Mouse (Mus musculus): Measurements from ENCODE around the gene Slitrk3.
"Not testable (repeated sequence)": the region's sequence is repeated elsewhere in the genome, so short reads cannot be mapped to it uniquely, and the experiment has no call there.

Gene Slitrk3

DNA sequence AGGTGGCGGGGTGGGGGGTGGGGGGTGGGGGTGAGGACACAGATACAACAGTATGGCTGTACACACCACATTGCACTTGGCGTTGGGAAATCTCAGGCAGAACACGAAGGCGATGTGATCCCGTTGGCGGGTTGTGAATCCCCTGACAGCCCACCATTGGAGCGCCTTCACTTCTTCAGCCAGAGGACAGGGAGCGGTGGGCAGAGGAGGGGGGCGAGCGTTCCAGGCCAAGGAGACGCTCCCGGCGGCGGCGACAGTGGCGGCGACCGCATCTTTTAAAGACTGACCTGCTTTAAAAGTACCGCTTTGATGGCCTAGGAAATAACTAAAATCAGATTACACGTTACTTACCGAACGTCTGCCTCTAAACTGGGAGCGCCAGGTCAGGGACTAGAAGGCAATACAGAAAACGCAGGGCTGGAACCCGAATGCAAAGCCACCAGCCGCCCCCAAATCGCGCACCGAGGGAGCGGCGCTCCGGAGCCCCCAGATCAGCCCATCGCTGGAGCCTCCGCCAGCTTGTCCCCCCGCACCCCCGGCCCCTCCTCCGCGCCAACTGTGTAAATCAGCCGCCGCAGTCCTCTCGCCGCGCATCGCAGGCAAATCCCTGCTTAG is at the start of gene Slitrk3:
Gene Slitrk3, minus strand, starts transcription at position 607 of the 615 bp plus-strand sequence.
- CTCF ChIA-PET, result no interaction called here

DNA sequence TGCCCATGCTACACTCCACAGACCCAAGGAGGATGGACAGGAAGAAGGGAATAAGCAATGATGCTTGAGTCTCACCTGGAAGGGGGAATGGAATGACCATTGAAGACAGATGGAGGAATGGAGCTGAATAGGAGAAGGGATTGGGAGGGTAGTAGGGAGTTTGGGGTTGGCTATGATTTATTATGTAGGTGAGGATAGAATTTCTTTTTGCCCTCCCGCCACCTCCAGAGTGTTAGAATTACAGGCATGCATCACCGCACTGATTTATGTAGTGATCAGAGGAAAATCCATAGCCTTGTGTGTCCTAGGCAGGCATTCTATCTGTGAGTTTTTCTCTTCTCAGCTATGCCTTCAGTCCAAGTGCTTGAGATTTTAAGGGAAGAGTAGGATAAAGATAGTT is 36.8 kb upstream of the Slitrk3 start:
- CTCF ChIA-PET, result not testable (repeated sequence)

DNA sequence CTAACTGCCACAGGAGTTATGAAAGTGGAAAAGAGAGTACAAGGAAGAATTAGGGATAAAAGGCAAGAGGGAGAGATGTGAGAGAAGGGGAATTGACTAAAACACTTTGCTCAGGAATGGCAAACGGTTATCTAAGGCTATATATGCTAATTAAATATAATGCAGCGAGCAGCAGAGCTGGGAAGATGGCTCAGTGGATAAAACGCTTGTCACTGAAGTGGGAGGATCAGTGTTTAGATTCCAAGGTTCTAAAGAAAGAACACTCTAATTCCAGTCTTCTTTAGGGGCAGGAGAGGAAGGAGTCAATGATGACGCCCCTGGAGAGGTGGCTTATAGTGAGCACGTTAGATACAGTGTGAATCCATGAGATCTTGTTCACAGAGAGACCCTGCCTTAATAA is 27.0 kb upstream of the Slitrk3 start:
- CTCF ChIA-PET, result no interaction called here

DNA sequence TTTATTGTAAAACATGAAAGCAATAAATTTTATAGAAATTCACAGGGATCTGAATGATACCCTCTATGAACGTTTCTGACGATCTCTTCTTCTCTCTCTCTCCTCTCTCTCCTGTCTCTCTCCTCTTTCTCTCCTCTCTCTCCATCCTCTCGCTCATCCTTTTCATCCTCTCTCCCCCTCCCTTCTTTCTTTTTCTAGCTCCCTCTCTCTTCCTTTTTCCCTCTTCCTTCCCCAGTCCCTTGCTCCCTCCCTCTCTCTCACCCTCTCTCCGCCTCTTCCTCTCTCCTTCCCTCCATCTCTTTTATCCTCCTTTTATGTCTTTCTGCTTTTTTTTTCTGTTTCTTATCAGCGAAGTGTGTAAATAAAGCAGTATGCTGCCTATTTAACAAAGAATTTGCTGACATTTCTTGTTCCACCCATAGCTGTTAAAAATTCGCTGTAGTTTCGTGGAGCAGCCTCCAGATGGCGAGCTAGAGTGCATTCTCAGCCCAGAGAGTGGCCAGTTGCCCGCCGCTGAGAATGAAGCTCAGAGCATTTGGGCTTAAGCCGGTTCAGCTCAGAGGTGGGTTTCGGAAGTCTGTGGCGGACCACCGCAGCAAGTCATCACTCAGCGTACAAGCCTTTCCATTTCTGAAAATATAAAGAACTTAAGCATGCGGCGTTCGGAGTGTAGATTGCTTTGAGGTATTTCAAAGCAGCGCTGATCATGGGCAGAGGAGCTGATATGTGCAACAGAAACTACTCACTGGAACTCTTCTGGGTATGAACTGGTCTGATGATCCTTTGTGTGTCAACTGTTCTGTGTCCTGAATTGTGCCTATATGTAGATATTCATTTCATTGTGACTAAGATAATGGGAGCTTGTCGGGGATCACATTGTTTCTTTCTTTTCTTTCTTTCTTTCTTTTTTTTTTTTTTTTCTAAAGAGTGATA is 8.5 kb upstream of the Slitrk3 start:
- CTCF ChIA-PET, result no interaction called here

DNA sequence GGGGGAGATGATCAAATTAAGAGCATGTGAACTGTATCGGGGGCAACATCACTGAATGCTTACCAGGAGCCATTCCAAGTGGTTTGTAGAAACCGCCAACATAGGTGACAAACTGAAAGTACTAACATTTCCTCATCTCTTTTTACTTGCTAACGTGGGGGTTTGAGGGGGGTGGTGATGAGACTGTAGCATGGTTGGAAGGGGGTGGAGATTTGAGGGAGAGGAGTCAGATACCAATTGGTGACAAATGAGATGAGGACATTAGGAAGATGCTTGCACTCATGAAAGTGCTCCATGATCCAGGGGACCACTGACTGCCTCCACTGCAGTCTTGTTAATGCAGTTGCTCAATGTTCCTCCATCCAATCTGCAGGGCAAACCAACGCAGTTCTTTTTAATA is 587 bp upstream of the Slitrk3 start:
- CTCF ChIA-PET, result no interaction called here

DNA sequence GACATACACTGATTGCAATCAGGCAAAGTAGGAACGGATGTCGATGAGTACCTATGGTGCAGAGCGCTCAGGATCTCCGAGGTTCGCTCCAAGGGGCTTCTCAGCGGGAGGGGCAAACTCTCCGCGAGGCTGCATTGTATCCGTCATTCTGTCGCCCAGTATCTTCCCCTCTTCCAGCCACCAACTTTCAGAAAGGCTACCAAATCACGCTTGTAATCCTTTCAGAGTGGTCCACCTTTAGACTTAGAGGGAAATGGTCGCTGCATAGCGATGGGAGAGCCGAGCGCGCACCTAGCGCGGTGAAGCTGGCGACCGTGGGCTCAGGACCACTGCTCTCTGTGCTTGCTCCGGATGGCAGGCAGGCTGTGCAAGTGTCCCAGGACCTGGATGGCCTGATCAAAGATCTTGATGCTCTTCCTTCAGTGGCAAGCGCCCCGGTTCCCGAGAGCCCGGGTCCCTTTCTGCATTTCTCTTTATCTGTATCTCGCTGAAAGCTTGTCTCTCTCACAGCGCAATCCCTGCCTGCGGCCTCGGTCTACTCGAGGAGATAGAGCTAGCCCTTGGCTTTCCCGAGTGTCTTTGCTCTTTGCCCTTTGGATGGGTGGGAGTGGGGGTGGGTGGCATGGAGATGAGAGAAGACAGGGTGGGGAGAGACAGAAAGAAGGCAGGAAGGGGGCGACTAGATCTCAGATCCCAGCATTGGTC is 959 bp downstream of the Slitrk3 start:
- CTCF ChIA-PET, result no interaction called here

DNA sequence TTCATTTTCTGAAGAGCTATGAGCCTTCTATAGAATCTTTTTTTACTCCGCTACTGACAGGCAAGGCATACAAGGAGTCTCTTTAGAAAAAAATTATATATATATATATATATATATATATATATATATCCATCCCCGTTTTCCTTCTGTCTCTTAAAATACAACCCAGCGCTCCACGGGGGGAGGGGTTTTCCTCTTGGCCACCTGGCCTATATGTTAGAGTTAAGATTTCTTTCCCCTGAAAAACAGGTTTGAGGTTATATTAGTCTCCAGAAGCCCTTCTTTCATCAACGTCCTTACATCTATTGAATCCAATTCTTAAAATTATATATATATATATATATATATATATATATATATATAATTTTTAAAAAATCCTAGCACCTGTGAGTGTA is 1.6 kb downstream of the Slitrk3 start:
- CTCF ChIA-PET, result no interaction called here

DNA sequence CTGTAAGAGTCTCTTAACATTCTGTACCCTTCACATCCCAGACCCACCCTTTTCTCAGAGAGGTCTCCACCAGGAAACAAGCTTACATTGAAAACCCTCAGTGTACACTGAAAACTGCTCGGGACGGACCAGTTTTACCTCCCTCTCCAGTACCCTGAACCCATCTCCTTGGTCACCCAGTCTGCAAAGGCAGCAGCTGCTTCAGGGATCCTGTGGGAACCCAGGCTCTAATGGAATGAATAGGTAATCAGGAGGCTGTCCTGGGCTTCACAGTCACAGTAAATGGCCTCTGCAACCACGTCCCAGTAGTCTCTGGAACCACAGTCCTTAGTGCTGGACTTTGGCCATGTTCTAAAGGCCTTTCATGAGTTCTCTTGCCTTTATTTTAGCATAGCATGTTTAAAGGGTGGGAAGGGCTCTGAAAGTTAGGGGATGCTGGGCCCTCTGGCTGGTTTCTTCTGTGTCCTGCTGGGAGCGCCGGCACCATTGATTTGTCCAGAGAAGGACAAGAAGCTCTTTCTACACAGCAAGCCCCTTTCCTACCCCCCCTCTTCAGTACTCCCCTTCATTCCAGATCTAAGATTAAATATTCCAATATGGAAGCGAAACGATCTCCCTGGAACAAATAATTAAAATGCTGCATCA is 2.1 kb downstream of the Slitrk3 start:
- CTCF ChIA-PET, result no interaction called here

DNA sequence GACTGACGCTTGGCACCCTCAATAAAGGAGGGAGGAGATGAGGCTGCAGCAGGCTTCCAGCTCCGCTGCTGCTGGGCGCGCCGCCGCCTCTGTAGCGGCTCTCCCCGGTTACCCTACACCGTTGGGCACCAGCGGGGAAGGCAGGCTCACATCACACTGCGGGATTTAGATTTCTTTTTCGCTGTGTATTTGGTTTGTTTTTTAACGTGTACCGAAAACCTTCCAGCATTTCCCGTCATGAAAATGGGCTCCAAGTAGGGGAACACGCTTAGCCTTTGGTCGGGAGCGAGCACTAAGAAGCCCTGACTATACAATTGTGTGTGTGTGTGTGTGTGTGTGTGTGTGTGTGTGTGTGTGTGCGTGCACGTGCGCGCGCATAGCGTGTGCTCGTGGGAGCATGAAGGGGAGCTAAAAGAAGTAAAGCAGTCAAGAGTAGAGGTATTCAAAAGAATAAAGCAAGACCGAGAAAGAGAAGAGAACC is 4.1 kb downstream of the Slitrk3 start:
- CTCF ChIA-PET, result no interaction called here

DNA sequence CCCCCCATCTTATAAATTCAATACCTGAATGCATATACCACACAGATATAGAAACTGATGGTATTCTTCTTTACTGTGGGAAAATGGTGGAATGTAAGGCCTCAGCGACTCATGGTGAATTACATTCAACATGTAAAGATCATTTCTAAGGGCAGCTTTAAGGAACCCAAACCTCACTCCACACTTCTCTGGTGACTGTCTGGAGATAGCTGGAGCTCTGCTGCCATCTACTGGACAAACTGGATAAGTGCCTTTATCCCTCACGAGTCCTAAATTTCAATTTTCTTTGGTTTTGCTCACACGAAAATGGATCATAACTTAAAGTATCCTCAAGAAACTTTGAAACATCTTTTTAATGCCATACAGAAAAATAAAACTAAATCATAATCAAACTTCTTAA is 11.4 kb downstream of the Slitrk3 start:
- CTCF ChIA-PET, result no interaction called here

DNA sequence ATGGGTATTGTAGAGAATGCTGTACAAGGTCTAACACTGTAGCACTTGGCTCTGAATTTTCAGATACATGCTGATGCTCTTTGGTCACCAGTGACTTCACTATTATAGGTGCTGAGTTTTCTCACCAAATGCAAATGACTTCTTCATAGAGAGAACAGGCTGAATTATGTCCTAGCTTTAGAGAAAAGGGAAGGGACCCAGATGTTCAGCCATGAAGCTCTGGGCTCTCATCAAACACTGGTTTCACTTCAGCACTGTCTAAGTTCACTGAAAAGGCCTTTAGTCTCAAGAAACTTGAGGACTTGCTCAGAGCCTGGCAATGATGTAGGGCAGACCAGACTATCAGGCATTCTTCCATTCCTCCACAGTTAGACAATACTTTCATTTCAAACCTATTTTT is 15.3 kb downstream of the Slitrk3 start:
- CTCF ChIA-PET, result no interaction called here

DNA sequence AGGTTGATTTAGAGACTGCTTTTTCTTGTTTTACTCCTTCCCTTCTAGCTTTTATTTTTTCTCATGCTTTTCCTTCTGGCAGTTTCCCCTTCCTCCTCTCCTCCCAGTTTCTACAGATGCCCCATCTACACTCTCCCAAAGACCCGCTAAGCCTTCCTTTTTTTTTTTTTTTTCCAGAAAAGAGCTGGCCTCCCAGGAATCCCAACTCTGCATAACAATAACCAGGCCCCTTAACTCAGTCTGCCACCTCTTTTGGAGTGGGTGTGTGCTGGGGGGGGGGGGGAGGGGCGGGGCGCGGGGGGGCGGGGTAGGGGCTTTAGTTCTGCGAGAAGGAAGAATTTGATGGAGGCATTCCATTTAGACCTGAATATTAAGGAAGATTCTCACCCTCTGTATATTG is 51.6 kb downstream of the Slitrk3 start:
- CTCF ChIA-PET, result no interaction called here

DNA sequence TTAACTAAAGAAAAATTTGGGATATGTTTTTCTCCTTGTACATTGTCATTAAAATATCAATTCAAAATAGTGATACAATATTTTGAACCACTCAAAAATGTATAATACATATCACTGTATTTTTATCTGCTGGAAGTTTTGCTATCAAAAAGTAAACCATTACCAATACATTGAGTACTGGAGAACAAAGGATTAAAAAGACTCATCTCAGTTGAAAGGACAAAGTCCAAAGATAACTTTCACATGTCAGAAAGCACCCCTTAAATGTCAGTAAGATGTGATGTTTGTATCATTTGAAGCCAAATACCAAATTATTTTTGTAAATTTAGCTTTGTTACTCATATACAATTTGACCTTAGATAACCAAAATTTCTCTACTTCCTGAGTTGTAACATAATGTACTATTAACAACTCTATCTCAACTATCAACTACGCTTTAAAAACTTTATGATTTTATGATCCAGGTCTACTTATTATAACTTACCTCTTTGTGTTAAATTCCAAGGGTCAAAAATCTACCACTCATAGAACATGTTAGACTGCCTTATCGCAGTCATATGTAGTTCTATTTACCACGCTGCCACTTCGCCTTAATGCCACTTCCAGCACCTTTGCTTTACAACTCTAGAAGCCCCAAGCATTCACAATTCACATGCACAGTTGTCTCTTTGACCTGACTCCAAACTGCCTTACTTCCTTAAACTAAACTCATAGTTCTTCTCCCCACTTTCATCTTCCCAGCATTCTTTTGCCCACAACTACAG is 54.5 kb downstream of the Slitrk3 start:
- CTCF ChIA-PET, result no interaction called here

DNA sequence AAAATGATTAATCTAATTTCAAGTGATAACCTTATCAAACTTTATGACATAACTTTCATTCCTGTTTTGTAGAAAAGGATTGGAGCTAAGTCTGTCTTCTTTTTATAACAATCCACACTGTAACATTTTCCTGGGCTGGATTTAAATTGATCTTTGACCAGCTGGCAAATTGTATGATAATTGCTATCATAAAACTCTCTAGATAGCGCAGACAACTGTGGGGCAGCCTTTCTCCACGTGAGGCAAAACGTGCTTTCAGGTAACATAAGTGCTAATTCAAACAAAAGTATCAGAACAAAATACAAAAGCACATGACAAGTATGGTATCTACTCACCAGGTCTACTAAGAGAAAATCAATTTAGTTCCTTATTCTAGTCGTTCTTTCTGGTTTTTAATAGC is 60.1 kb downstream of the Slitrk3 start:
- CTCF ChIA-PET, result no interaction called here
